Mouse (Mus musculus) cerebellum, postnatal 4 days (tissue): ENCODE data around the gene Tmod1.
A peak's percentile ranks its signal among the peaks of the same experiment; 100 is the strongest.

Source experiments
- DNase-seq, 2 experiments: peaks; one replicate each; pipeline ENCODE4 v3.0.0; 2022; ENCODE audit warnings: low spot score in 2 of 2, mixed read lengths in 1 of 2

The Tmod1 gene

GRCm38 (mm10) chr4:46130221-46130620, 91.5 kb downstream of the Tmod1 start:
- DNase-seq, result peak in 1 of 2 experiments; percentile 60

- no peak for DNase-seq
Measured at GRCm38 (mm10) chr4:46131791-46132190, 93.1 kb downstream of the Tmod1 start.

- no peak for DNase-seq
Measured at GRCm38 (mm10) chr4:46137629-46138286, 99.0 kb downstream of the Tmod1 start.

- DNase-seq, result peak; percentile 71 to 90
Measured at GRCm38 (mm10) chr4:46138287-46139222, 99.8 kb downstream of the Tmod1 start, which contains the start of the genes Ncbp1 and Tstd2. TSS of gene Ncbp1 (plus strand) at chr4:46138613. TSS of gene Tstd2 (minus strand) at chr4:46138694.

- no peak for DNase-seq
Measured at GRCm38 (mm10) chr4:46144323-46144722, 105.6 kb downstream of the Tmod1 start.

- no peak for DNase-seq
Measured at GRCm38 (mm10) chr4:46146881-46147280, 108.1 kb downstream of the Tmod1 start.

GRCm38 (mm10) chr4:46151903-46152544, 113.3 kb downstream of the Tmod1 start:
- DNase-seq, result no peak

- DNase-seq, result no peak
Measured at GRCm38 (mm10) chr4:46164027-46164426, 125.3 kb downstream of the Tmod1 start.
